Mouse (Mus musculus) MEL (cell line): ENCODE results near the gene Erbb4.

ENCODE experiments used
- CHD2 ChIP-seq: IDR thresholded peaks from 2 replicates; pipeline ENCODE4 v1.6.1; 2011; ENCODE audit warnings: low read length, improper control_type of control experiment
- CTCF ChIP-seq, 3 experiments: IDR thresholded peaks in 2 of 3; conservative IDR thresholded peaks in 1 of 3; 2 replicates each; pipeline ENCODE4 v1.5.1; 2011 to 2012; ENCODE audit warnings: low read length in 3 of 3, low read depth in 2 of 3, mild to moderate bottlenecking in 2 of 3, improper control_type of control experiment in 1 of 3, inconsistent platforms in 1 of 3, mixed read lengths in 1 of 3, moderate library complexity in 1 of 3; ENCODE audit not compliant: control insufficient read depth in 1 of 3, insufficient read depth in 1 of 3, poor library complexity in 1 of 3, severe bottlenecking in 1 of 3
- E2F4 ChIP-seq: IDR thresholded peaks from 2 replicates; pipeline ENCODE4 v1.6.1; 2011; ENCODE audit warnings: low read depth, low read length, improper control_type of control experiment, borderline replicate concordance
- EP300 ChIP-seq, 2 experiments: IDR thresholded peaks; 2 replicates each; pipeline ENCODE4 v1.6.1; 2011; ENCODE audit warnings: improper control_type of control experiment in 2 of 2, low read length in 2 of 2, low read depth in 1 of 2, mild to moderate bottlenecking in 1 of 2
- MAZ ChIP-seq: IDR thresholded peaks from 2 replicates; pipeline ENCODE4 v1.6.1; 2012; ENCODE audit warnings: low read depth, mild to moderate bottlenecking, inconsistent platforms, low read length, improper control_type of control experiment
- NRF1 ChIP-seq: IDR thresholded peaks from 2 replicates; pipeline ENCODE4 v1.6.1; 2014; ENCODE audit warnings: low read depth, mild to moderate bottlenecking, inconsistent platforms, low read length, improper control_type of control experiment, moderate library complexity; ENCODE audit not compliant: poor library complexity, insufficient read depth, severe bottlenecking
- POLR2A ChIP-seq, 2 experiments: IDR thresholded peaks; 2 replicates each; pipeline ENCODE4 v1.6.1; 2011 to 2012; ENCODE audit warnings: low read length in 2 of 2, mild to moderate bottlenecking in 2 of 2, control low read depth in 1 of 2, improper control_type of control experiment in 1 of 2, low read depth in 1 of 2, moderate library complexity in 1 of 2; ENCODE audit not compliant: control insufficient read depth in 1 of 2, insufficient read depth in 1 of 2, poor library complexity in 1 of 2
- TCF12 ChIP-seq: IDR thresholded peaks from 2 replicates; pipeline ENCODE4 v1.6.1; 2014; ENCODE audit warnings: low read depth, mild to moderate bottlenecking, inconsistent platforms, low read length, improper control_type of control experiment, moderate library complexity
- ZKSCAN1 ChIP-seq: IDR thresholded peaks from 2 replicates; pipeline ENCODE4 v1.6.1; 2012; ENCODE audit warnings: low read depth, mild to moderate bottlenecking, inconsistent platforms, low read length, improper control_type of control experiment, moderate library complexity
- ZMIZ1 ChIP-seq: IDR thresholded peaks from 2 replicates; pipeline ENCODE4 v1.6.1; 2012; ENCODE audit warnings: low read depth, mild to moderate bottlenecking, inconsistent platforms, low read length, improper control_type of control experiment, moderate library complexity
- ZNF384 ChIP-seq: IDR thresholded peaks from 2 replicates; pipeline ENCODE4 v1.6.1; 2012; ENCODE audit warnings: low read depth, mild to moderate bottlenecking, inconsistent platforms, low read length, improper control_type of control experiment

GRCm38 (mm10) chr1:68105834-68106542 is 1001.9 kb downstream of the Erbb4 start:
- TF ChIP-seq CTCF (IDR thresholded peaks at IDR 0.05 in 2 of 3, conservative IDR thresholded peaks at IDR 0.05 in 1 of 3; ENCODE audit: control insufficient read depth in 1 of 3, insufficient read depth in 1 of 3, low read depth in 2 of 3, low read length in 3 of 3, poor library complexity in 1 of 3, severe bottlenecking in 1 of 3) (no peak), ZNF384 (no peak), POLR2A (IDR thresholded peaks at IDR 0.05; ENCODE audit: control insufficient read depth in 1 of 2, insufficient read depth in 1 of 2, low read depth in 1 of 2, low read length in 2 of 2, poor library complexity in 1 of 2) (no peak), EP300 (IDR thresholded peaks at IDR 0.05; ENCODE audit: low read depth in 1 of 2, low read length in 2 of 2) (no peak), CHD2 (no peak), NRF1 (no peak), MAZ (no peak), ZMIZ1 (no peak), E2F4 (no peak), TCF12 (no peak), ZKSCAN1 (no peak)
